Mouse (Mus musculus): Measurements from ENCODE around the gene Defa35. TPM values are rescaled to one million over a fixed set of nuclear protein-coding genes. Genes with fewer than 3 reads are reported as not detected.
A peak's percentile ranks its signal among the peaks of the same experiment; 100 is the strongest.
"Not testable (repeated sequence)": the region's sequence is repeated elsewhere in the genome, so short reads cannot be mapped to it uniquely, and the experiment has no call there.

The Defa35 gene
- total RNA-seq (2021) = not detected
- long read RNA-seq, experiment 1 = 0 reads
- long read RNA-seq, experiment 2 = 0 reads

DNA sequence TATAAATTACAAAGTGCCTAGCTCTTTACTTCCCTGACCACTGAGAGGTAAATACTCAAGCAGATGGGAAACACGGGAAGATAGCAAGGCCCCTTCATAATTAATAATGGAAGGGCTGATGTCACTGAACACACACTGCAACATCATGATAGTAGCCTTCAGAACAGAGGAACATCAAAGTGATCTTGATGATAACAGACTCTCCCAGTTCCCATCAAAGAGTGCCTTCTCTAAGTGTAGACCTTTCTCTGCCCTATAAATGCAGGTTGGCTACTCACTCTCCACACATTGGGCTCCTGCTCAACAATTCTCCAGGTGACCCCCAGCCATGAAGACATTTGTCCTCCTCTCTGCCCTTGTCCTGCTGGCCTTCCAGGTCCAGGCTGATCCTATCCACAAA, at the start of gene Defa35:
Defa35 (plus strand) TSS at position 301 of the 400 bp plus-strand sequence.
- DNase-seq; intact Hi-C loops (cut with DNase I): not testable (repeated sequence)

DNA sequence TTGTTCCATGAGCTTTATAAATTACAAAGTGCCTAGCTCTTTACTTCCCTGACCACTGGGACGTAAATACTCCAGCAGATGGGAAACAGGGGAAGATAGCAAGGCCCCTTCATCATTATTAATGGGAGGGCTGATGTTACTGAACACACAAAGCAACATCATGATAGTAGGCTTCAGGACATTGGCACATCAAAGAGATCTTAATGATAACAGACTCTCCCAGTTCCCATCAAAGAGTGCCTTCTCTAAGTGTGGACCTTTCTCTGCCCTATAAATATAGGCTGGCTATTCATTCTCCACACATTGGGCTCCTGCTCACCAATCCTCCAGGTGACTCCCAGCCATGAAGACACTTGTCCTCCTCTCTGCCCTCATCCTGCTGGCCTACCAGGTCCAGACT, 39.6 kb upstream of the Defa35 start, which contains the start of gene Defa21:
Defa21 (plus strand) TSS at position 301 of the 400 bp plus-strand sequence.
- DNase-seq; intact Hi-C loops (cut with DNase I): not testable (repeated sequence)

DNA sequence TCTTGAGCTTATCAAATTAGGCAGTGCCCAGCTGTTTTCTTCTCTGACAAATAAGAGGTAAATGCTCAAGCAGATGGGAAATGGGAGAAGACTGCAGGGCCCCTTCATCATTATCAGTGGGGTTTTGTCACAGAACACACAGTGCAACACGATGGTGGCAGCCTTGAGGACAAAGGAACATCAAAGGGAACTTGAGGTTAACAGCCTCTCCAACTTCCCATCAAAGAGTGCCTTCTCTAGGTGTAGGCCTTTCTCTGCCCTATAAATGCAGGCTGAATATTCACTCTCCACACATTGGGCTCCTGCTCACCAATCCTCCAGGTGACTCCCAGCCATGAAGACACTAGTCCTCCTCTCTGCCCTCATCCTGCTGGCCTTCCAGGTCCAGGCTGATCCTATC, 10.1 kb upstream of the Defa35 start, which contains the start of gene Defa23:
Defa23 (plus strand) TSS at position 301 of the 400 bp plus-strand sequence.
- DNase-seq; intact Hi-C loops (cut with DNase I): not testable (repeated sequence)

DNA sequence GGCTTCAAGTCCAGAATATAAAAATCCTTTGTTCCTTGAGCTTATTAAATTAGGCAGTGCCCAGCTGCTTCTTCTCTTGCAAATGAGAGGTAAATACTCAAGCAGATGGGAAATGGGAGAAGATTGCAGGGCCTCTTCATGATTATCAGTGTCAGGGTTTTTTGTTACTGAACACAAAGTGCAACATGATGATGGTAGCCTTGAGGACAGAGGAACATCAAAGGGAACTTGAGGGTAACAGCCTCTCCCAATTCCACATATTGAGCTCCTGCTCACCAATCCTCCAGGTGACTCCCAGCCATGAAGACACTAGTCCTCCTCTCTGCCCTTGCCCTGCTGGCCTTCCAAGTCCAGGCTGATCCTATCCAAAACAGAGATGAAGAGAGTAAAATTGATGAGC, 19.3 kb downstream of the Defa35 start, which contains the start of gene Defa25:
Defa25 (plus strand) TSS at position 301 of the 400 bp plus-strand sequence.
- intact Hi-C loops (cut with DNase I); DNase-seq: not testable (repeated sequence)

DNA sequence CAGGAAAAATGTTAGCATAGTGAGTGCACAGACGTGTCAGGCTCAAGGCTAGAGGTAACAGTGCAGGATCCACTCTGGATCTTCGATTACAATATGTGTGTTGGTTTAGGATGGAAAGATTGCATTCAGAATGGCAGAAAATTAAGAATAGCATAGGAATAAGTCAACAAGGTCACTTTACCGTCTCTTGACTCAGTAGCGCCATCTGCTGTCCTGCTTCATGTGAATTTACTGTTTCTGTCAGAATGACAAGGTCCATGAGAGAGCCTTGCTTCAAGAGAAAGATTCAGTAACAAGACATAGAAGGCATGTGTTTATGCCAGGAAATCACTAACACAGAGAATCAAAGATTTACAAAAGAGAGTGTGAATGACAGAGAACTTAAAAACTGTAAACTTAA, 28.3 kb downstream of the Defa35 start:
- intact Hi-C loops (cut with DNase I) = no loop called here
- DNase-seq = peak in 1 of 2 experiments; percentile 5

DNA sequence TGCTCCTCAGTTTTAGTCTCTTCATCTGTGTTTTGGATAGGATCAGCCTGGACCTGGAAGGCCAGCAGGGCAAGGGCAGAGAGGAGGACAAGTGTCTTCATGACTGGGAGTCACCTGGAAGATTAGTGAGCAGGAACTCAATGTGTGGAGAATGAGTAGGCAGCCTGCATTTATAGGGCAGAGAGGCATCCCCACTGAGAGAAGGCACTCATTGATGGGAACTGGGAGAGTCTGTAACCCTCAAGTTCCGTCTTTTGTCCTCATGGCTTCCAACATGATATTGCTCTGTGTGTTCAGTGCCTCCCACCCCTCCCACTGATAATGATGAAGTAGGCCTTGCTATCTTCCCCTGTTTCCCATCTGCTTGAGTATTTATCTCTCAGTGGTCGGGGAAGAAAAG, 31.1 kb downstream of the Defa35 start, which contains the start of gene Gm14851:
Gm14851 (minus strand) TSS at position 101 of the 400 bp plus-strand sequence.
- DNase-seq; intact Hi-C loops (cut with DNase I): not testable (repeated sequence)

Other genes with a start within 250 kb of the Defa35 start
- not detected for gene Defb33, start 172.4 kb upstream of the Defa35 start, total RNA-seq (2021)
- not detected for gene Gm15056, start 162.4 kb upstream of the Defa35 start, total RNA-seq (2021)
- not detected for gene Gm6040, start 143.0 kb upstream of the Defa35 start, total RNA-seq (2021)
- gene AY761185, start 120.3 kb upstream of the Defa35 start, total RNA-seq (2021) = not detected
- gene Defa21, start 39.5 kb upstream of the Defa35 start, total RNA-seq (2021) = not detected
- not detected for gene Defa23, start 10.0 kb upstream of the Defa35 start, total RNA-seq (2021)
- gene Defa25, start 19.4 kb downstream of the Defa35 start, total RNA-seq (2021) = not detected
- gene Gm14851, start 31.0 kb downstream of the Defa35 start, total RNA-seq (2021) = not detected
- not detected for gene Defa30, start 69.6 kb downstream of the Defa35 start, total RNA-seq (2021)
- not detected for gene Defa22, start 97.2 kb downstream of the Defa35 start, total RNA-seq (2021)
- not detected for gene Defa31, start 126.6 kb downstream of the Defa35 start, total RNA-seq (2021)
- gene Gm15293, start 136.5 kb downstream of the Defa35 start, total RNA-seq (2021) = not detected
- not detected for gene Gm15292, start 184.7 kb downstream of the Defa35 start, total RNA-seq (2021)

All from heart, postnatal 14 days (tissue).